Mouse (Mus musculus) kidney, postnatal 0 days (tissue): Measurements from ENCODE around the gene Pawr. TPM values are rescaled to one million over a fixed set of nuclear protein-coding genes. Genes with fewer than 3 reads are reported as not detected.

Experiments used
- ATAC-seq: fragments of 200-750 bp; cut with Nextera tagmentation; replicated peaks from 2 replicates; pipeline ENCODE4 v1.8.0; 2017; ENCODE audit warnings: low read depth, moderate number of reproducible peaks, moderate TSS enrichment, moderate library complexity; ENCODE audit not compliant: low FRiP score
- DNase-seq: peaks from one replicate; pipeline ENCODE4 v3.0.0-alpha.2; 2016; ENCODE audit warnings: low spot score
- H3K27ac ChIP-seq: fragments of 300-500 bp; sonication (generic); 2 replicates; pipeline ENCODE4 v1.5.1; 2014; ENCODE audit warnings: mild to moderate bottlenecking
- H3K27me3 ChIP-seq: fragments of 300-500 bp; sonication (generic); 2 replicates; pipeline ENCODE4 v1.6.1; 2014; ENCODE audit warnings: low read length, mixed read lengths; ENCODE audit not compliant: insufficient read depth
- H3K36me3 ChIP-seq: fragments of 300-500 bp; sonication (generic); 2 replicates; pipeline ENCODE4 v1.6.1; 2014; ENCODE audit warnings: low read length, mixed read lengths; ENCODE audit not compliant: insufficient read depth
- H3K4me1 ChIP-seq: fragments of 300-500 bp; sonication (generic); replicated peaks from 2 replicates; pipeline ENCODE4 v1.6.1; 2014; ENCODE audit warnings: antibody characterized with exemption, low read length, mixed read lengths; ENCODE audit not compliant: insufficient read depth
- H3K4me2 ChIP-seq: fragments of 300-500 bp; sonication (generic); 2 replicates; pipeline ENCODE4 v1.6.1; 2014; ENCODE audit warnings: mild to moderate bottlenecking, low read length, moderate library complexity, mixed read lengths
- H3K4me3 ChIP-seq: fragments of 300-500 bp; sonication (generic); replicated peaks from 2 replicates; pipeline ENCODE4 v1.5.1; 2014; ENCODE audit warnings: low read depth, low read length
- H3K9ac ChIP-seq: fragments of 300-500 bp; sonication (generic); 2 replicates; pipeline ENCODE4 v1.6.1; 2014; ENCODE audit warnings: low read depth, low read length
- H3K9me3 ChIP-seq: fragments of 300-500 bp; sonication (generic); replicated peaks from 2 replicates; pipeline ENCODE4 v1.6.1; 2016; ENCODE audit warnings: low read length, inconsistent platforms, mixed read lengths
- CTCF ChIP-seq: IDR thresholded peaks from 2 replicates; pipeline ENCODE4 v1.5.1; 2016; ENCODE audit warnings: antibody characterized with exemption, low read depth, mild to moderate bottlenecking, moderate library complexity
- WGBS: fragments of 180-500 bp; shearing (Covaris S2); extraction: QIAGEN DNeasy Blood & Tissue Kit; methylation state at CpG from one replicate; pipeline ENCODE4 v1.1.7; 2014; 5-methylcytosine and 5-hydroxymethylcytosine counted together
- polyA plus RNA-seq: library from polyadenylated mRNA; unstranded; fragments of >200 nt; fragmentation: Nextera tagmentation; extraction: Ambion mirVana; gene quantifications from 2 replicates; pipeline ENCODE4 v1.2.1, GENCODE M21; 2015

Gene Pawr
- polyA plus RNA-seq: 21.0 and 28.5 TPM in 2 replicates

DNA sequence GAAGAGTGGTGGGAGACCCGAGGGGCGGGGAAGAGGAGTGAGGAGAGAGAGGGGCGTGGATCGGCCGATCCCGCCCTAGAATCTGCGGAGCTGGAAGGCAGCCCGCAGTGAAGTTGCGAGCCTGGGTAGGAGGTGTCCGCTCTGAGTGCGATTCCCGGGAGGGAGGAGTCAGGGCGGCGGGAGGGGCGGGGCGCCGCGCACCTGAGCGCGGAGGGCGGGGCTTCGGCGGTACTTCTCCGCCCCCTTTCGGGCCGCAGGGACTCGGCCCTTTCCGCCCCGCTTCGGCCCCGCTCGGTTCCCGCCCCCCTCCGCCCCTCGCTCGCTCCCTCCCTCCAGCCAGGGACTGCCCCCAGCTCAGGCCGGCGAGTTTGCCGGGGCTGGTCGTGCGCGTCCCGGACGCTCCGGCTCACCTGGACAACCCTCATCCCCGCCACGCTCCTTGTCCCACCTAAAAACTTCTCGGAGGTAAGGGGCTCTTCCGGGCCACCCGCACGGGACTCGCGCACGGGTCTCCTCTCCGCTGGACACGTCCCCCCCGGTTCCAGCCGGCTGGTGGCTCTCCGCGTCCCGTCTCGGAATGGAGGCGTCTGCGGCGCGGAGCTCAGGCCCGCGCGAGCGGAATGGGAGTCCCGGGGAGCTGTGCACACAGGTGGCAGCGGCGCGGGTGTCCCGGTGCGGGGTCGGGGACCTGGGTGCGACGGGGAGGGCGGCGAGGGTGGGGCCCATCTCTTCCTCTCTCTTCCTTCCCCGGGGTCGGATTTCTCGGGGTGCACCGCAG, at the start of gene Pawr:
Pawr (plus strand) TSS at position 338 of the 778 bp plus-strand sequence.
- ATAC-seq: peak; percentile 96
- WGBS: 0% methylated on average over 60 of the region's 85 CpGs
- Histone ChIP-seq H3K4me3 (peak within 1 kb of the TSS; percentile 90), H3K4me1 (peaks cover 10% of the 10 kb centered on the region; the same call in 1 of the 2 replicates), H3K36me3 (no peaks in the 10 kb centered on the region), H3K9ac (peak within 1 kb of the TSS; percentile 88), H3K4me2 (peak within 1 kb of the TSS; percentile 76), H3K9me3 (no peaks in the 10 kb centered on the region), H3K27me3 (no peaks in the 10 kb centered on the region), H3K27ac (peak within 1 kb of the TSS; percentile 96)
- TF ChIP-seq CTCF: no peak
- DNase-seq: peak; percentile 91

GRCm38 (mm10) chr10:108282351-108282750, 49.6 kb upstream of the Pawr start:
- DNase-seq: no peak
- Histone ChIP-seq H3K27me3 (no peaks in the 10 kb centered on the region), H3K4me2 (no peak overlapping the region), H3K4me3 (no peak overlapping the region), H3K36me3 (peaks cover 17% of the 10 kb centered on the region; the same call in 1 of the 2 replicates), H3K9ac (no peak overlapping the region), H3K4me1 (no peaks in the 10 kb centered on the region), H3K9me3 (no peaks in the 10 kb centered on the region), H3K27ac (no peak overlapping the region)
- ATAC-seq: no peak
- WGBS: 93% methylated on average over 6 of the region's 6 CpGs
- no peak for TF ChIP-seq CTCF

- no peak overlapping the region for H3K4me3 ChIP-seq
- WGBS: 86% methylated on average over 2 of the region's 2 CpGs
- H3K27me3 ChIP-seq: no peaks in the 10 kb centered on the region
- peaks cover 12% of the 10 kb centered on the region; the same call in 1 of the 2 replicates for H3K36me3 ChIP-seq
- DNase-seq: no peak
- H3K9me3 ChIP-seq: no peaks in the 10 kb centered on the region
- no peak overlapping the region for H3K27ac ChIP-seq
- no peak for ATAC-seq
- no peaks in the 10 kb centered on the region for H3K4me1 ChIP-seq
- TF ChIP-seq CTCF: no peak
- H3K4me2 ChIP-seq: no peak overlapping the region
- no peak overlapping the region for H3K9ac ChIP-seq
Measured at GRCm38 (mm10) chr10:108283418-108283817, 48.5 kb upstream of the Pawr start.

DNA sequence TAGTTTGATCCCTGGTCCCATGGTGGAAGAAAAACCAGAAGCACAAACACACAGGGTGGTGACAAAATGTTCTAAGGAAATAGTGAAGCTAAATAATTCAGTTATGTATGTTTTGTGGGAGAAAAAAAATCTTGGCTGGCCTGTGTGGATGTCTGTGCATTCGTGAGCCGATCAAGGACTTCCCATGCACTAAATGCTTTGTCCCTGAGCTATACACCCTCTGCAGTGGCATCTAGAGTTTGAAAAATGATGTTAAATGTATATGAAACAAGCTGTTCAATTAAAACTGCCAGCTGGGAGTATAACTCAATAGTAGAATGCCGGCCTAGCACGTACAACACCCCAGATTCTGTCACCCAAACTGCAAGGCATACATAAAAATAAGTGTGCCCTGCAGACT, 48.1 kb upstream of the Pawr start:
- no peak overlapping the region for H3K4me2 ChIP-seq

GRCm38 (mm10) chr10:108284445-108284844, 47.5 kb upstream of the Pawr start:
- Histone ChIP-seq H3K9me3 (no peaks in the 10 kb centered on the region), H3K9ac (no peak overlapping the region), H3K4me3 (no peak overlapping the region), H3K4me2 (no peak overlapping the region), H3K36me3 (peaks cover 12% of the 10 kb centered on the region; the same call in 1 of the 2 replicates), H3K4me1 (no peaks in the 10 kb centered on the region), H3K27ac (no peak overlapping the region), H3K27me3 (no peaks in the 10 kb centered on the region)
- TF ChIP-seq CTCF: no peak
- ATAC-seq (no peak), DNase-seq (no peak)
- 90% methylated on average over 4 of the region's 4 CpGs for WGBS

More for the DNA sequence above, 48.1 kb upstream of the Pawr start:
- no peaks in the 10 kb centered on the region for H3K4me1 ChIP-seq
- TF ChIP-seq CTCF: no peak
- H3K27ac ChIP-seq: no peak overlapping the region
- no peak overlapping the region for H3K9ac ChIP-seq
- WGBS: 89% methylated on average over 4 of the region's 4 CpGs
- DNase-seq (no peak), ATAC-seq (no peak)
- no peak overlapping the region for H3K4me3 ChIP-seq
- H3K36me3 ChIP-seq: peaks cover 12% of the 10 kb centered on the region; the same call in 1 of the 2 replicates
- no peaks in the 10 kb centered on the region for H3K27me3 ChIP-seq
- H3K9me3 ChIP-seq: no peaks in the 10 kb centered on the region

DNA sequence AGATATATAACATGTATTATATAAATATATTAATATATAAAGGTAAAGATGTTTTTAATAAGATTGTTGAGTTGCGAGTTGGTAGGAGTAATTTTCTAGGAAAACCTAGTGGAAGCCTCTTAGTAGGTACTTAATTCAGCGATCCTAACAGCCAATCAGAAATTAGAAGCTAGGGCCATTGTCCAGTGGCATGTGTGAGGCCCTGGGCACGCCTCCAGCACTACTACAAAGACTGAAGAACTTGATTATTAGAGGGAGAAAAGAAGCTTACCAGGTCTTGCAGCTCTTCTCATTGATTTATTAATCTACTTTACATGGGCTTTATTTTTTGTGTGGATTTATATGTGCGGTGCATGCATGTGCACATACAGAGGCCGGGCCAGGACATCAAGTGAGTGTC, 46.9 kb upstream of the Pawr start:
- Histone ChIP-seq H3K9ac (no peak overlapping the region), H3K27me3 (no peaks in the 10 kb centered on the region), H3K9me3 (no peaks in the 10 kb centered on the region), H3K4me3 (no peak overlapping the region), H3K27ac (no peak overlapping the region), H3K36me3 (0 out of 2 replicates have a peak, but pooled peaks cover 8% of the 10 kb centered on the region), H3K4me2 (no peak overlapping the region), H3K4me1 (no peaks in the 10 kb centered on the region)
- ATAC-seq (no peak), DNase-seq (no peak)
- TF ChIP-seq CTCF: no peak
- WGBS: 93% methylated on average over 5 of the region's 5 CpGs
